Mouse (Mus musculus): ENCODE results near the gene Tbr1.

Tbr1 gene

GRCm38 (mm10) chr2:61812536-61812935 is 9.8 kb downstream of the Tbr1 start:
- DNase-seq, result no peak

GRCm38 (mm10) chr2:61813106-61813505 is 10.4 kb downstream of the Tbr1 start:
- DNase-seq, result no peak

- no peak for DNase-seq
These were observed 10.8 kb downstream of the Tbr1 start for GRCm38 (mm10) chr2:61813521-61813920.

- DNase-seq, result peak; percentile 11
These were observed 12.1 kb downstream of the Tbr1 start for GRCm38 (mm10) chr2:61814548-61815473.

GRCm38 (mm10) chr2:61815583-61816313 is 13.0 kb downstream of the Tbr1 start:
- DNase-seq, result no peak

- DNase-seq, result no peak
These were observed 15.5 kb downstream of the Tbr1 start for GRCm38 (mm10) chr2:61818197-61818596.

- no peak for DNase-seq
These were observed 17.5 kb downstream of the Tbr1 start for GRCm38 (mm10) chr2:61820203-61820602.

GRCm38 (mm10) chr2:61823426-61824140 is 20.9 kb downstream of the Tbr1 start:
- DNase-seq, result no peak

GRCm38 (mm10) chr2:61837243-61837806 is 34.6 kb downstream of the Tbr1 start:
- no peak for DNase-seq

Data from kidney, adult 18-20 months (tissue).